Mouse (Mus musculus) limb, embryonic 12.5 days (tissue): ENCODE results near the gene Ing4. TPM values are rescaled to one million over a fixed set of nuclear protein-coding genes. Genes with fewer than 3 reads are reported as not detected.

ENCODE experiments used
- ATAC-seq: fragments of 200-750 bp; cut with Nextera tagmentation; 2 replicates; pipeline ENCODE4 v1.8.0; 2017; ENCODE audit warnings: low read depth, moderate TSS enrichment; ENCODE audit not compliant: insufficient number of reproducible peaks, insufficient read depth, low FRiP score, low TSS enrichment
- H3K27ac ChIP-seq: fragments of 300-500 bp; sonication (generic); 2 replicates; pipeline ENCODE4 v1.5.1; 2016; ENCODE audit warnings: mild to moderate bottlenecking, moderate library complexity
- H3K27me3 ChIP-seq: fragments of 300-500 bp; sonication (generic); 2 replicates; pipeline ENCODE4 v1.6.1; 2016; ENCODE audit warnings: mild to moderate bottlenecking, moderate library complexity
- H3K36me3 ChIP-seq: fragments of 300-500 bp; sonication (generic); 2 replicates; pipeline ENCODE4 v1.6.1; 2016; ENCODE audit warnings: mild to moderate bottlenecking, moderate library complexity
- H3K4me1 ChIP-seq: fragments of 300-500 bp; sonication (generic); replicated peaks from 2 replicates; pipeline ENCODE4 v1.6.1; 2016
- H3K4me2 ChIP-seq: fragments of 300-500 bp; sonication (generic); 2 replicates; pipeline ENCODE4 v1.6.1; 2016; ENCODE audit warnings: mild to moderate bottlenecking, moderate library complexity
- H3K4me3 ChIP-seq: fragments of 300-500 bp; sonication (generic); replicated peaks from 2 replicates; pipeline ENCODE4 v1.5.1; 2016; ENCODE audit warnings: mild to moderate bottlenecking
- H3K9ac ChIP-seq: fragments of 300-500 bp; sonication (generic); replicated peaks from 2 replicates; pipeline ENCODE4 v1.6.1; 2016; ENCODE audit warnings: mild to moderate bottlenecking, moderate library complexity
- H3K9me3 ChIP-seq: fragments of 300-500 bp; sonication (generic); 2 replicates; pipeline ENCODE4 v1.6.1; 2016; ENCODE audit warnings: mild to moderate bottlenecking, moderate library complexity
- whole genome bisulfite sequencing: fragments of 180-500 bp; shearing (Covaris S2); methylation state at CpG from one replicate; pipeline ENCODE4 v1.1.7; 2016; 5-methylcytosine and 5-hydroxymethylcytosine counted together
- polyA plus RNA-seq: library from polyadenylated mRNA; unstranded; fragments of >200 nt; fragmentation: Nextera tagmentation; extraction: Ambion mirVana; gene quantifications from 2 replicates; pipeline ENCODE4 v1.2.1, GENCODE M21; 2016

Gene Ing4
- polyA plus RNA-seq, 1 experiment from 2014 or later = 170 TPM

DNA sequence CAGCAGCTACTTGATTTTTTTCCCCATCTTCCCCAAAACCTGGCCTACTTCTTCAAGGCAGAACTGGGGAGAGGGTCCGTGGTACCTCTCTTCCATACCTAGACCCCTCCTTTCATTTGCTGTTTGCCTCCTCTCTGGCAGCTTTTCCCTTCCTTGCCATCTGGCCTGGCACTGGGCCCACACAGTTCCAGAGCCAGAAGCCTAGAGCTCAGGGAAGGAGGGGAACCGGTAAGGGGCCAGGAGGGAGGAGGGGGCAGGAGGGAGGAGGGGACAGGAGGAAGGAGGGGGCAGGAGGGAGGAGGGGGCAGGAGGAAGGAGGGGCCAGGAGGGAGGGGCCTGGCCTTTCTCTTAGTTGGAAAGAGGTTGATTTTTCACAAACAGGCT is 32.3 kb downstream of the Ing4 start:
- Histone ChIP-seq H3K9me3 (no peaks in the 10 kb centered on the region), H3K27me3 (0 out of 2 replicates have a peak, but pooled peaks cover 8% of the 10 kb centered on the region), H3K9ac (no peak overlapping the region), H3K4me3 (no peak overlapping the region), H3K4me1 (peaks cover 13% of the 10 kb centered on the region), H3K4me2 (no peak overlapping the region), H3K27ac (peak overlapping the region; percentile 78), H3K36me3 (no peaks in the 10 kb centered on the region)
- ATAC-seq = peak; percentile 54
- 19% methylated on average over 2 of the region's 2 CpGs for WGBS

- H3K4me2 ChIP-seq = no peak overlapping the region
- no peaks in the 10 kb centered on the region for H3K9me3 ChIP-seq
- H3K9ac ChIP-seq = no peak overlapping the region
- H3K4me3 ChIP-seq = no peak overlapping the region
- peaks cover 13% of the 10 kb centered on the region for H3K4me1 ChIP-seq
- no peak for ATAC-seq
- WGBS = 71% methylated on average over 8 of the region's 8 CpGs
- no peaks in the 10 kb centered on the region for H3K36me3 ChIP-seq
- H3K27me3 ChIP-seq = 0 out of 2 replicates have a peak, but pooled peaks cover 1% of the 10 kb centered on the region
- no peak overlapping the region for H3K27ac ChIP-seq
Measured at GRCm38 (mm10) chr6:125073825-125074224, 34.3 kb downstream of the Ing4 start.

GRCm38 (mm10) chr6:125081394-125081793 is 41.8 kb downstream of the Ing4 start:
- H3K4me1 ChIP-seq = peaks cover 5% of the 10 kb centered on the region; the same call in 1 of the 2 replicates
- peak overlapping the region; percentile 45 for H3K4me3 ChIP-seq
- peak; percentile 43 for ATAC-seq
- peak overlapping the region; percentile 63 for H3K9ac ChIP-seq
- H3K9me3 ChIP-seq = no peaks in the 10 kb centered on the region
- H3K27ac ChIP-seq = peak overlapping the region; percentile 79
- H3K36me3 ChIP-seq = no peaks in the 10 kb centered on the region
- peaks cover 4% of the 10 kb centered on the region for H3K27me3 ChIP-seq
- WGBS = 26% methylated on average over 25 of the region's 25 CpGs
- H3K4me2 ChIP-seq = peak overlapping the region; percentile 78

GRCm38 (mm10) chr6:125081797-125082560 is 42.4 kb downstream of the Ing4 start:
- Histone ChIP-seq H3K4me1 (peaks cover 5% of the 10 kb centered on the region; the same call in 1 of the 2 replicates), H3K36me3 (no peaks in the 10 kb centered on the region), H3K4me3 (peak overlapping the region; percentile 45), H3K9me3 (no peaks in the 10 kb centered on the region), H3K4me2 (peak overlapping the region; percentile 78), H3K27me3 (peaks cover 4% of the 10 kb centered on the region), H3K9ac (peak overlapping the region; percentile 63), H3K27ac (peak overlapping the region; percentile 79)
- WGBS = 21% methylated on average over 45 of the region's 45 CpGs
- peak; percentile 83 for ATAC-seq

DNA sequence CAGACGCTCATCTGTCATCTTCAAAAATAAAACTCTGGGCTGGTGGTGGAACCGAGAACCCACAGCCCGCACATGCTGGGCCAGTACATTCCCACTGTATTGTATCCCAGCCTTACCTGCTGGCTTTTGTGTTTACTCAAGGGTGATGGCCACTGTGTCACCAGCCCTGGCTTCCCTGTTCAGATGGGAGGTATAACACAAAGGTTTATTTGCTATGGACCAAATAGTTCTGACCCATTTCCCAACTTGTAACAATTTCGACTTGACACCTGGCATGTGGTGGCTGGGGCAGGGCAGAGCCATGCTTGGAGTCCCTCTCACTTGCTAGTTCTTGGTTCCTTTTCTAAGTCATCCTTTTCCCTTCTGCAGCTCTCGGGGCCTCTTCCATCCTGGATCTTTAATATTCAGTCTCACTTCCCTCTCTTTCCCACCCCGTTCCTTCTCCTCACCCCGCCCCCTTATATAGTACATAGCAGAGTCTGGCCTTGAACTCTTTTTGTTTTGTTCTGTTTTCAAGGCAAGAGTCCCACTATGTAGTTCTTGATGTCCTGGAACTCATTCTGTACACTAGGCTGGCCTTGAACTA is 43.3 kb downstream of the Ing4 start:
- Histone ChIP-seq H3K4me1 (peaks cover 5% of the 10 kb centered on the region; the same call in 1 of the 2 replicates), H3K36me3 (no peaks in the 10 kb centered on the region), H3K4me3 (no peak overlapping the region), H3K27me3 (peaks cover 4% of the 10 kb centered on the region), H3K4me2 (no peak overlapping the region), H3K9ac (no peak overlapping the region), H3K27ac (no peak overlapping the region), H3K9me3 (no peaks in the 10 kb centered on the region)
- no peak for ATAC-seq
- 88% methylated on average over 7 of the region's 7 CpGs for WGBS

DNA sequence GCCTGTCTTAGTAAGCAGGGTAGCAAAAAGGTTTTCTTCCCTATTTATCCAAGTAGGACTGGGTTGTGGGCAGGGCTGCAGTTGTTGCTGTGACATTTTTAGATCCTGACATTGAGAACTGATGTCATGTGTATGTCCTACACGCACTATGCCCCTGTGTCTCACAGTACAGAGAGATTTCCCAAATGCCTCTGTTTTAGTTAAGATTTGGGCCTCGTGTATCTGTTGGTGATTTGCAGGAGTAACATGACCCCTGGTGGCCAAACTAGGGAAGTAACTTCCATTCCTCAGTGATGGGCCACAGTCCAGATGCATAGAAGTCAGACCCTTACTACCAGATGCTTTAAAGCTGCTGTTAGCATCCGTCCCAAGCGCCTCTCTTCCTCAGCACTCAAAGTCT is 44.9 kb downstream of the Ing4 start:
- Histone ChIP-seq H3K27me3 (peaks cover 4% of the 10 kb centered on the region), H3K36me3 (no peaks in the 10 kb centered on the region), H3K9me3 (no peaks in the 10 kb centered on the region), H3K4me1 (peaks cover 15% of the 10 kb centered on the region), H3K9ac (no peak overlapping the region), H3K4me2 (no peak overlapping the region), H3K27ac (no peak overlapping the region), H3K4me3 (no peak overlapping the region)
- ATAC-seq = no peak
- 15% methylated on average over 4 of the region's 4 CpGs for WGBS

- Histone ChIP-seq H3K9me3 (no peaks in the 10 kb centered on the region), H3K27me3 (no peaks in the 10 kb centered on the region), H3K9ac (no peak overlapping the region), H3K27ac (peak overlapping the region; percentile 96), H3K4me3 (no peak overlapping the region), H3K4me2 (no peak overlapping the region), H3K4me1 (peaks cover 25% of the 10 kb centered on the region), H3K36me3 (no peaks in the 10 kb centered on the region)
- ATAC-seq = no peak
- 95% methylated on average over 3 of the region's 3 CpGs for WGBS
Measured at GRCm38 (mm10) chr6:125087937-125088336, 48.4 kb downstream of the Ing4 start.

GRCm38 (mm10) chr6:125088561-125089321 is 49.2 kb downstream of the Ing4 start:
- H3K4me2 ChIP-seq = peak overlapping the region; percentile 56
- H3K9me3 ChIP-seq = no peaks in the 10 kb centered on the region
- WGBS = 1% methylated on average over 20 of the region's 20 CpGs
- H3K9ac ChIP-seq = peak overlapping the region; percentile 32; the same call in 1 of the 2 replicates
- H3K4me3 ChIP-seq = peak overlapping the region; percentile 6; the same call in 1 of the 2 replicates
- H3K27ac ChIP-seq = peak overlapping the region; percentile 96
- no peaks in the 10 kb centered on the region for H3K27me3 ChIP-seq
- peak; percentile 56 for ATAC-seq
- H3K36me3 ChIP-seq = no peaks in the 10 kb centered on the region
- H3K4me1 ChIP-seq = peaks cover 25% of the 10 kb centered on the region

GRCm38 (mm10) chr6:125089521-125090321 is 50.2 kb downstream of the Ing4 start:
- H3K9ac ChIP-seq = peak overlapping the region; percentile 45
- H3K4me3 ChIP-seq = peak overlapping the region; percentile 21
- no peaks in the 10 kb centered on the region for H3K27me3 ChIP-seq
- no peaks in the 10 kb centered on the region for H3K36me3 ChIP-seq
- peak overlapping the region; percentile 96 for H3K27ac ChIP-seq
- peak overlapping the region; percentile 56 for H3K4me2 ChIP-seq
- H3K9me3 ChIP-seq = no peaks in the 10 kb centered on the region
- peaks cover 25% of the 10 kb centered on the region for H3K4me1 ChIP-seq
- WGBS = 1% methylated on average over 15 of the region's 15 CpGs
- peak; percentile 71 for ATAC-seq

GRCm38 (mm10) chr6:125090341-125091085 is 51.0 kb downstream of the Ing4 start:
- Histone ChIP-seq H3K27ac (peak overlapping the region; percentile 96), H3K36me3 (no peaks in the 10 kb centered on the region), H3K4me2 (peak overlapping the region; percentile 56), H3K27me3 (no peaks in the 10 kb centered on the region), H3K9ac (peak overlapping the region; percentile 45; the same call in 1 of the 2 replicates), H3K9me3 (no peaks in the 10 kb centered on the region), H3K4me1 (peaks cover 28% of the 10 kb centered on the region), H3K4me3 (peak overlapping the region; percentile 21; the same call in 1 of the 2 replicates)
- 58% methylated on average over 10 of the region's 10 CpGs for WGBS
- peak; percentile 29; the same call in 1 of the 2 replicates for ATAC-seq
